Mouse (Mus musculus) adrenal gland (tissue): ENCODE measurements around the gene Sh3pxd2a.

Source experiments
- intact Hi-C: fragments of 180-260 bp; cut with DNase I; formaldehyde crosslinking; loops from one replicate; pipeline ENCODE4 v1.15.1; 2025

Sh3pxd2a gene

DNA sequence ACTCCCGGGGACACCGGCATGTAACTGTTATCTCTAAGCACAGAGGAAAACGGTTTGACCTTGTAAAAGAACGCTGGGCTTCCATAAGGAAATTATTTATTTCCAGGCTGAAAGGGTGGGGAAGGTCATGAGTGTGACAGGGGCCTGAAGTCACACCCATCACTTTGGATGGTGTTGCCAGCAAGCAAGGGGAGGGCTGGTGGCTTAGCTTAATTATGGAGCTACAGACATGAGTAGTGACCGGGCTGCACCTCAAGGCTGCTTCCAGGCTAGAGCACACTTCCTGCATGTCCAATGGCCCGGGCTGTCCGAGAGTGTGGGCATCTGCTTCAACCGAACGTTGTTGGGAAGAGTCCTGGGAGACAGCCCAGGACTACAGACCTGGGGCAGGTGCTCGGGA lies 78.2 kb downstream of the Sh3pxd2a start:
- intact Hi-C loops = no loop called here

DNA sequence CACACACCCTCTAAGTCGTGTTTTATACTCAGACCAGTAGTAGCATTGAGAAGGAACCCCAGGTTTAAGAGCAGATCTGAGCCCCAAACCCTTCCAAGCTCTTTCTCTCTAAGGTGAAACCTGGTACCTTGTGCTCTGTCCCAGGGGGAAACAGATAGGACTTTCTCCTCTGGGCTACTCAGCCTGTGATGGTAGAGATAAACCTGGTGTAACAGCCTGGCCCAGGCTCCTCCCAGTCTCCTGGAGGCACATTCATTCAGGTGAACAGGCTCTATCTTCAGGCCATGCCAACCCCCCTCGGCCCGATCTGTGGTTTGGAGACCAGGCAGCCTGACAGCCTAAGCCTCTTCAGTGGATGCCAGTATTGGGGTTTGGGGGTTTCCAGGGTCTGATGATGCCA lies 79.6 kb downstream of the Sh3pxd2a start:
- intact Hi-C loops = loop anchor here (5.0 kb wide), 1 partner anchor 78 kb away; the partner anchor contains the start of gene Sh3pxd2a

DNA sequence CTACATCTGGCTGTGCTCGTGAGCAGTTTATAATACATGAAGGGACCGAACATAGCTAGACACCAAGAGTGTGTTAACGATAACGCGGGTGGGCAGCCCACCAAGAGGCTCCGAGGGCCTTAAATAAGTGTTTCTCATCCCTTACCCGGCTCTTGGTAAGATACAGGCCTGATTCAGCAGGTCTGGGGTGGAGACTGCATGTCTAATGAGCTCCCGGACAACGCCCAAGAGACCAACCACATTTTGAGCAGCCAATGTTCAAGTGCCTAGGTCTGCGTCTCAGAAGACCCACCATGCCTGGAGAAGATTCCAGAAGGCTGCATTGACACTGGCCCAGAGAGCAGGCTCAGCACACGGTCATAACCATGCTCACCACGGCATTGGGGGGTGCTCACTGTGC lies 80.2 kb downstream of the Sh3pxd2a start:
- intact Hi-C loops = loop anchor here (5.0 kb wide), 1 partner anchor 78 kb away; the partner anchor contains the start of gene Sh3pxd2a

DNA sequence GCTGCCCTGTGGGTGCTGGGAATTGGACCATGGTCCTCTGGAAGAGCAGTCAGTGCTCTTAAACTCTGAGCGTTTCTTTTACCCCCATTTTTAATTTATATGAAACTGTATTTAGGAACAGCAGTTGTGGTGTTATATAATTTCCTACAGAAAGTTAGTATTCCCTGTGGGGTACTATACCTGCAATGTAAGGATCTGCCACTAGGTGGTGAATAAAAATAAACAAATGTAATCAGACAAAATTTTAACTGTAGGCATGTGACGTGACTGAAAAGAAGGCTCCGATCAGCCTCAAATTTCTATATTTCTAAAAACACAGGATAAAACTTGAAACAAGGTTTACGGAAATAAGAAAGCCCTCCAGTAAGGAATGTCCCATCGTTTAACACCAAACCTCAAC lies 81.9 kb downstream of the Sh3pxd2a start:
- intact Hi-C loops = loop anchor here (5.0 kb wide), 1 partner anchor 80 kb away; the partner anchor contains the start of gene Sh3pxd2a

DNA sequence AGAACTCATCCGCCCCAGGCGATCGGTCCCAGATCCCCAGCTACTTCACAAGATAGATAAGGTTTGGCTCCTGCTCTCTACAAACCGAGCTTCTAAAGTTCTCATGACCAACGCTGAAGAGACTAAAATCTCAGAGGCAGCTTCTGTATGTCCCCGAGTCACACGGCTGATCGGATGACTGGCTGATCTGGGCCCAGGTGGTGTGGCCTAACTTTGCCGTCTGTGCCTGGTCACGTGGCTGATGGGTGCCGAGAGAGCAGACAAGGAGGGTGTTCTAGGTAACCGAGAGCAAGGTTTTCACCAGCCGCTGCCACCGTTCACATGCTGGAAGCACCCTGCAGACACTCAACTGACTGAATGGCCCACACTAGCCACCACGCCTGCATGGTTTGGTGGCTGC lies 83.2 kb downstream of the Sh3pxd2a start:
- intact Hi-C loops = loop anchor here (5.0 kb wide), 1 partner anchor 81 kb away; the partner anchor contains the start of gene Sh3pxd2a

DNA sequence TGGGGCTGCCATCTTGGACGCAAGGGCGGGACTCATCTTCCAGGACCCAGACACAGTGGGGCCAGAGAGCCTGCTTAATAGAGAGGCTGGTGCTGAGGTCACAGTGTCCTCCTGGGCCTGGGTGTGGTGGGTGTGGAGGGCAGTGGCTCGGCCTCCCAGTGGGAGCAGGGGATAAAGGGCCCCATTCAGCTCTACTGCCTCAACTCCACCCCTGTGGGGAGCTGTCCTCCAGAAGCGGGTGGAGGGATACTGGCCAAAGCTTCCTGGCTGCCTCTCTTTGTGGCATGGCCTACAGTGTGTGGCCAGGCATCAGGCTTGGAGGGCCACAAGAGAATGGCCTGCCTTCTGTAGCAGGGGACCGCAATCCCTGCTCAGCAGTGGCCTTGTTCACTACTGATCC lies 85.1 kb downstream of the Sh3pxd2a start:
- intact Hi-C loops = no loop called here

DNA sequence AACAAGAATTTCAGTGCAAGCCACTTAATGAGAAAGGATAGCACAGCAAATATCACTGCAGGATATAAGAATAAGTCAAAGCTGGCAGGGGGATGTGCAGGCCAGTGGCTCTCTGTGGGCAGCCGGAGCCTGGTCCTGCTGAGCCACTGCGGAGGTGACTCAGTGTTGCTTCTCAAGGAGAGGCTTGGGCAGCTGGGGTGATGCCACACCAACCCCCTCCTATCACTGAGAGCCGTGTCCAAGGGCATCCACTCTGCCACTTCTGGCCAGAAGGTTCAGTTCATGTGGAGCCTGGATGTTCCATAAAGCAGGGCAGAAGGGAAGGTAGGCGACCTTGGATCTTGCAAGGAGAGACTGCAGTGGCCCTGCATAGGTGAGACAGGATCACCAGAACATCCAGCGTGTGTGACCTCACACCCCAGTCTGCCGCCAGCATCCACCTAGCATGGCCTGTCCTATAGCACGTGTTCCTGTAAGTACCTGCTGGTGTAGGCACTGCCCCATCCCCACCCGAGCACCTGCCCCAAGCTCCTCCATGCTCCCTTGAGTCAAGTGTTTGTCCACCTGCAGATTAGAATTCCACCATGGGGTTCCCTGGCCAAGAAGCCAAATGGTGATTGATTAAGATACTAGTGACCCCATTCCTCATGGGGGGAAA lies 89.2 kb downstream of the Sh3pxd2a start:
- intact Hi-C loops = no loop called here

DNA sequence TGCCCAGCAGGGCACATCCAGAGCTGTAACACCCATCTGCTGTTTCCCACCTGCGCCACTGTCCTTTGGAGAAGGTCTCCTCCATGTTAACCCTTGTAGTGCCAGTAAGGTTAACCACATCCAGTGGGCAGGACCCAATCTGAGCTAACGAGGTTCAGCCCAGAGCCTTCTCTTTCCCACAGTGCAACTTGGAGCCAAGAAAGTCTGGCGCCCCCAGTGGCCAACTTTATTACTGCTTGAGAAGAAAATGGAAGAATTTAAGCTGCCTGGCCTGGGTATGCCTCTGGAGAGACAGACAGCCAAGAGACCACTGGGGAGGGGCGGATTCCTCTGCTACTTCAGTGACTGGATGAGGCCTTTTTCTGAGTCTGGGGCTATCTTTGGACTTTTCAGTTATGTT lies 89.8 kb downstream of the Sh3pxd2a start:
- intact Hi-C loops = no loop called here

DNA sequence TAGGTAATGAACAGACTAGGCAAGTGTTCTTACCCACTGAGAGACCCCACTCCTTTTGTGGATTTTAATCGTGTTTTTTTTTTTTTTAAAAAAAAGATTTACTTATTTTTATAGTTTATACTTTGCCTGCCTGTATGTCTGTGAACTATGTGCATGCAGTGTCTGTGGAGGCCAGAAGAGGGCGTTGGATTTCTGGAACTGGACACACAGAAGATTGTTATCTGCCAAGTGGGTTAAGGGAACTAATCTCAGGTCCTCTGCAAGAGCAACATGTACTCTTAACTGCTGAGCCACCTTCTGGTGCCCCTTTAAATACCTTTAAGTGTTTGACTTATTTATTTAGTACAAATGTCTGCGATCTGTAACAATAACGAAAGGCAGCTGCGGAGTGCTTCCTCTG lies 92.2 kb downstream of the Sh3pxd2a start:
- intact Hi-C loops = no loop called here

DNA sequence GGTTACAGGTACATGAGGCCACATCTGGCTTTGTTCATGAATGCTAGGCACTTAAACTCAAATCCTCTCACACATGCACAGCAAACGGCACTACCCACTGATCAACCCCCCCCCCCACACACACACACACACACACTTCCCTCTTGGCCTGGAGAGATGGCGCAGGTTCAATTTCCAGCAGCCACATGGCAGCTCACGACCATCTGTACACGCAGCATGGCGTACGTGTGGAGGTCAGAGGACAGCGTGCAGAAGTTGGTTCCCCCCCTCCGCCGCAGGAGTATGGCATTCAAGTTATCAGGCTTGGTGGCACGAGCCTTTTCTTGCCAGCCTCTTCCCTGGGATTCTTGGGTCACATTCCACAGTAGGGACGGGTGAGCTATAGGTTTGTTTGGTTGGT lies 92.7 kb downstream of the Sh3pxd2a start:
- intact Hi-C loops = no loop called here

DNA sequence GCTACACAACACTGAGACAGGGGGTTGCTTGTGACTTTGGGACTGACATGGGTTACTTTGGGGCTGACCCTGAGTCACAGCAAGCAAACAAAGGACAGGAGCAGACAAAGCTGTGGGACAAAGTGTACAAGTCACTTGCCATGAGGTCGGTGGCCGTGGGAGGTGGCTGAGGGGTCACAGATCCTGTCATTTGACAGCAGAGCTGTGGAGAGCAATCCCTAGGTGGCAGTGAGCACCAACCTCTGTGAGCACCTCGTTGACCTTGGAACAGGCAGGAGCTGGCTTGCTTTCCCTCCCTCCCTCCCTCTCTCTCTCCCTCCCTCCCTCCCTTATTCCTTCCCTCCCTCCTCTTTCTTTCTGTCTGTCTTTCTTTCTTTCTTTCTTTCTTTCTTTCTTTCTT lies 95.2 kb downstream of the Sh3pxd2a start:
- intact Hi-C loops = no loop called here

DNA sequence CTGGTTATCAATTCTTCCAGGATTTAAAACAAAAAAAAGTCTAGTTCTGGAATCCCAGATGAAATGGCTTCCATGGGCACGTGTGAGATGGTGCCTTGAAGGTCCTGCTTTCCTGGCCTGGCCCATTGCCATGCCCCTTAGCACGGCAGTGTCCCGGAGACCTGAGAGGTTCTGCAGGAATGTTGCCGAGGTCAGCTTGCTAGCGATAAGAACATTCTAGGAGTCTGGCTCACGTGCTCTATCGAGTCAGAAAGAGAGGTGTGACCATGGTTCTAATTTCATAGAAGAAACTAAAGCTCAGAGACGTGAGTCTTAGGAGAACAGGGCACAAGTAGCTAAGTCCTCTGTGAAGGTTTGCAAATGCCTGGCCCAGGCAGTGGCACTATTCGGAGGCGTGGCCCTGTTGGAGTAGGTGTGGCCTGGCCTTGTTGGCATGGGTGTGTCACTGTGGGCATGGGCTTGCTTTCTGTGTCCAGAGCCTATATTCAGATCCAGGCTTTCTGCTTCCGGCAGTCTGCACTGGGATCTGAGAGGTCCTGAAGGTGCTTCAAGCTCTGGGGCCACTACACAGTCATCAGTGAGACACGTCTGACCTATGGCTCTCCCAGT lies 96.8 kb downstream of the Sh3pxd2a start:
- intact Hi-C loops = no loop called here

DNA sequence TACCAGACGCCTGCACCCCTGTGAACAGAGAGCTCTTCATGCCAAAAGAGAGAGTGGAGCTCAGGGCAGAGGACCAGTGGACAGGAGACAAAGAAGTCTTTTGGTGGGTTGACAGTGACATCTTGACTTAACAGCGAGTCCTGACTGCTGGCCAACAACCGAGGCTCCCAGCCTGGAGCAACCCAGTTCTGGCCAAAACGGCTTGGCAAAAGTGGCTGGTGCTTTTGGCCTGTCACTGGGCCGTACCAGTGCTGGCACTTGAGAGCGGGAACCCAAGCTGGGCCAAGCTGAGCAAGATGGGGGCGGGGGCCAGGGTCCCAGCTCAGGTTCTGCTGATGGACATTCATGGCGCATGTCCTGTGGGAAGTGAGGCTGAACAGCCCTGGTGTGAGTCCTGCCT lies 97.6 kb downstream of the Sh3pxd2a start:
- intact Hi-C loops = no loop called here

DNA sequence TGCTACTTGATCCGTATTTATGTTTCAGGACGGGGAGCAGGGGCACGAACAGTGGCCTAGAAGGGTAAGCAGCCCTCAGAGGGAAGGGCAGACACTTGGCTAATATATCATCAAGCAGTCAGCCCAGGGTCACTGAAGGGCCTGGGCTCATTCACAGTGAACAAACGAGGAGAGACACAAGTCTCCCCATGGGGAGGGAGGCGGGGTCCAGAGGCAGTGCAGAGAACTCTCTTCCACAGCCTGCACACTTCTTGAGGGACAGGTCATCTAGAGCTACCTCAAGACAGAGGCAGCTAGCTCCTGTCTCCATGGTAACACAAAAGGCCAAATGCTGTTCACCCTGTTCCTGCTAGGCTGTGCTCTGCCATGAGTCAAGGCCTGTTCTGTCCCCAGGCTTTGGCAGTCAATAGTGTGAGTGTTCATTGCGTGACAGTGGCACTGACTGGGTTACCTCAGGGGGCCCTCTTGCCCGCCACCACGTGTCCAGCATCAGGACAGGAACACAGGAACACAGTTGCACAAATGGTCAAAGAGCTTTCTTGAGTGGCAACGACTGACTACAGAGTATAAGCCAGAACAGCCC lies 101.0 kb downstream of the Sh3pxd2a start:
- intact Hi-C loops = no loop called here

DNA sequence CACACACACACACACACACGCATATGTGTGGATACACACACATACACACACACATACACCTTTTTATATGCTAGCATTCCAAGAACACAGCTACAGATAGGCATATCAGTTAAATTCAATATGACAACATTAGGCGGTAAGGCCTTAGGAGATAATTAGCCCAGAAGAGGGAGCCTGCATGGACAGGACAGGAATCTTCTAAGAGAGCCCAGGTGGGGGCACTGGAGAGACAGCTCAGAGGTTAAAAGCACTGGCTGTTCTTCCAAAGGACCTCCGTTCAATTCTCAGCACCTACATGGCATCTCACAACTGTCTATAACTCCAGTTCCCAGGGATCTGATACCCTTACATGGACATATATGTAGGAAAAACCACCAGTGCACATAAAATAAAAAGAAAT lies 103.3 kb downstream of the Sh3pxd2a start:
- intact Hi-C loops = no loop called here

DNA sequence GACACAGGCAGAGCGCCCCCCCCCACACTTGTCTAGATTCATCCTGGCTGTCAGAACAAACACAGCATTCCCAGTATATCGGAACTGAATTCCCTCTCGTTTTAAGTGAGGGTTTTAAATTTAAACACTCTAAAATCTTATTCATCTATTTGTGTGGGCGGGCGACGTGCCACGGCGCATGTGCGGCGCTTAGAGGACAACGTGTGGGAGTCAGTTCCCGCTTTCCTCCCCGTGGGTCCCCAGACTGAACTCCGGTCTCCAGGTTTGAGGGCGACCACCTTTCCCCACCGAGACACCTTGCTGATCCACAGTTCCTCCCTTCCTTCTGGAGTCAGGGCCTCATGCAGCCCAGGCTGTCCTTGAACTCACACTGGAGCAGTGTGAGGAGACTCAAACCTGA lies 104.2 kb downstream of the Sh3pxd2a start:
- intact Hi-C loops = no loop called here

DNA sequence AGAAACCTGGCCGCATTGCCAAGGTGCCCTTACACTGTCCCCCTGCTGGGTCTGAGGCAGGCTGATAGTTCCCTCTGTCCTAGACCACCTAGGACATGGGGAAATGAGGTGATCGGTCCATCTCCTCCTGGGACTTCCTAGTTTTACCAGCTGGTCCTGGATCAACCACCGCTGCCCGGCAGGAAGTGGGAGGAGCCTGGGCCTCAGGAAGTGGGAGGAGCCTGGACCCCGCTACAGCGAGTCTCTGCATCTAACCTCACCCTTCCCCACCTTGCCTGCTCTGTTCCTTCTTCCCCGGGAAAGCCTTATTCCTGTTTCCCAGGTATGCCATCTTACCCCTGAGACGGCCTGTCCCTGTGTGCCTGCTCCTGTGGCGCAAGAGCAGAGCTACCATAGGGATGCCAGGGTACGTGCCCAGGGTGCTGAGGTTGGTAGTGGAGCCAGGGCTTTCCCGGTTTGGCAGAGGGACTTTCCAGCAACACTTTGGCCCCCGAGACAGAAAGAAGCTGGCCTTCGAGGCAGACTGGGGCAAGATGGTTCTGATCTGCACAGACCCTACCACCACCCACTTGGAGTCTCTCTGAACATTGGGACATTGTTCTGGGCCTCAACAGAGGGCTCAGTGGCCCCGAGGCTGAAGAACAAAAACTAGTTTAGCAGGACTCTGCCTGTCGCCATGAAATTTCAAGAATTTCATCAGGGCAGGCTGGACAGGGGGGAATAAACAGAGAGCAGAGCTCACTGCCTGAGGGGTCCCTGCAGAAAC lies 104.9 kb downstream of the Sh3pxd2a start:
- intact Hi-C loops = loop anchor here (5.0 to 10.0 kb wide), 3 partner anchors 105 to 463 kb away; partner anchors contain the start of gene Sh3pxd2a

DNA sequence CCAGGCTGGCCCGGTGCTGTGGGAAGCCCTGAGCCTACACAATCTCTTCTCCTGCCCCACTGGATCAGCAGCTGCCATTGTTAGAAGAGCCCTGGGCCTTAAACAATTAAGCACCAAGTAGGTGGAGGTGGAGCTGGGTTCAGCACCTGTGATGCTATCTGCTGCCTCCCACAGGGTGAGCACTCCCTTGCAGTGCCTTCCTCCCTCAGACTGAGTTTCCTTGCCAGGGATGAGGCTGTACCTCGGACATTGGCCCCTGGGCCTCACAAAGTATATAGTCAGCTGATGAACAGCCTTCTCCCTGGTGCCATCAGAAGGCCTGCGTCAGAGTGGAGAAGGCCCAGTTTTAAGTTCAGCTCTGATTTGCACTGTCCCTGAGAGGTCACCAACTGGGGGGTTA lies 106.9 kb downstream of the Sh3pxd2a start:
- intact Hi-C loops = loop anchor here (5.0 to 10.0 kb wide), 3 partner anchors 108 to 465 kb away; partner anchors contain the start of gene Sh3pxd2a

DNA sequence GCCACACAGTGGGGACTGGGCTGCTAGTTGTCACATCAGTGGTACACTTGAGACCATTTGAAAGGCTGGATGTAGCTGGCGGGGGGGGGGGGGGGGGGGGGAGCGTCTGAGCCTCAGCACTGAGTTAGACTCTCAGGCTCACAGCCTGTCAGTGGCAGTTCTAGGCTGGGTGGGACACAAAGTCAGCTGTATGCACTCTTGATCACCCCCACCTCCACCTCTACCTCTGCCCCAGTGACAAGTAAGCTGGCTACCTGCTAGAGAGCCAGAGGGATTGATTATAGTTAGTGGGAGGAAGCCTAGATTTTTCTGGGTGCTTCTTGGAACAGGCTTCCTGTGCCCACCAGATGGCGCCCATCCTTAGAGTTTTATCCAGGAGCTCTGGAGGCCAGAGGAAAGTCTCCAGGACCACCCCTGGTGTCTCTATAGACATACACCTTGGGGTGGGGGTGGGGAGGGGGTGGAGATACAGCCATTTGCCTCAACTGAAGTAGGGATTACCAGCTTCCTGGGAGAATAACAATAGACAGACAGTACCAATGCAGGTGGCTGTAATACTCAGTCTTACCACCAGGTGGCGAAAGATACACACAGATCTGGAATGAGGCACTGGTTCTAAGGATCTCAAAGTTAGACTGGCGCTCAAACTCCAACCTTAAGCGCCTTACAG lies 107.9 kb downstream of the Sh3pxd2a start:
- intact Hi-C loops = loop anchor here (1.0 to 10.0 kb wide), 4 partner anchors 108 to 466 kb away; partner anchors contain the start of gene Sh3pxd2a

DNA sequence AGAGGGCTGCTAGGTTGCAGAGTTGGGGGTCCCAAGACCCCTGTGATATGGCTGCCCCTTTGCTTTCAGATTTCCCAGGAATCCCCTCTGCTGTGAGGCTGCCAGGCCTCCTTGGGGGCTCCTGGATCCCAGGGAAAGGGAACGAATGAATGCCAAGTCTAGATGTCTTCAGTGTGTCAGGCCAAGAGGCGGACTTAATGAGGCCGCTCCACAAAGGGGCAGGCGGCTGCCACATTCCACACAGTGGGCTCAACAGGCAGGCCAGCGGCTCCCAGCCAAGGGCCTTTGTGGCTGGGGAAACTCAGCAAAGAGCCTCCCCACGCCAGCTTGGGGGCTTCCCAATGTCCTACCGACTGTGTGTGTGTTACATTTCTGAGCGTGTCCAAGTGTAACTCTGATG lies 109.7 kb downstream of the Sh3pxd2a start:
- intact Hi-C loops = loop anchor here (10.0 kb wide), 1 partner anchor 110 kb away; the partner anchor contains the start of gene Sh3pxd2a

DNA sequence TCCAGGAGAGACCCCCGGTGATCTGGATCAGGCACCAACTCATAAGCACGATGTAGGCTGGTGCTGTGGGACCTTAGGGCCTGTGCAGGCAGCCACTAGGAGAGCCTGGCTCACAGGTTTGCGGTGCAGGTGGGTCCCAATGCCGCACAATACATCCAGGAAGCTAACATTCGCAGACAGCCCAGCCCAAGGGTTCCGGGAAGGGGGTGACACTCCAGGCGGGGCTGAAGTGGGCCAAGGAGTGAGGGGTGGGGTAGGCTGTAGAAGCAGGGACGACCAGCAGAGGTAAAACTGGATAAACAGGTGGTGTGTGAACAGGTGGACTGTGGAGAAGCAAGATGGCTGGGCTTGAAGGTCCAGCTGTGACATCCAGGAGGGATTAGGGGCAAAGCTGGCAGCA lies 115.2 kb downstream of the Sh3pxd2a start:
- intact Hi-C loops = no loop called here
